Mouse (Mus musculus) monocyte, adult 2 months (primary cell): ENCODE data around the gene Mrpl12.

ENCODE experiments used
- DNase-seq, 2 experiments: peaks; one replicate each; pipeline ENCODE4 v3.0.0; 2022; ENCODE audit warnings: low spot score in 2 of 2, low read depth in 1 of 2

Gene Mrpl12

DNA sequence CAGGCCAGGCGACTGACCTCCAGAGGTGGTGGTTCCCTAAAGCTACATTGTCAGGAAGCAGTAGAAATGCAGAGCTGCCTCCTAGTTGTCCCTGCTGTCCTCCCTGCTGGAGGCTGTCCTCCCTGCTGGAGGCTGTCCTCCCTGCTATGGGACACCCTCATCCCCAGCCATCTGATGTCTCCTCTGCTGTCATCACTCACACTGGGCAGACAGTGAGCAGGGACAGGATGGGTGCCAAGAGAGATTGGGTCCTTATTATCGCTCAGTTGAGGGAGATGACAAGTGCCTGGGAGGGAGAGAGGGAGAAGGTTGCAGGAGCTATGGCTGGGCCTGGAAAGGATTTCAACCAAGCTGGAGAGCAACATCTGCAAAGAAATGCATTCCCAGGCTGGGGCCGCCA is 50.7 kb downstream of the Mrpl12 start:
- no peak for DNase-seq

DNA sequence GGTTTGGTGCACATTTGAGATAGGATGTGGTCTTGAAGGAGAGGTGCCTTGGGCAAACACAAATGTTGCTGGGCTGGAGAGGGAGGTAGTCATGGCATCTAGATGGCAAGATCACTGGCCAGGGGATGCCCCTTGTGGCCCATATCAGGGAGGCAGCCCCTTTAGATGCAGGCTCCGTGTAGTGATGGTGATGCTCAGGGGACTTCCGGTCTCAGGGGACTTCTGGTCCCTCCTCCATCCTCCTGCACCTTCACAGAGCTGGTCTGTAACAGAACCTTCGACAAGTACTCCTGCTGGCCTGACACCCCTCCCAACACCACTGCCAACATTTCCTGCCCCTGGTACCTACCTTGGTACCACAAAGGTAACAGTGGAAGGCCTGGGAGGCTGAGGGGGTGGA is 51.4 kb downstream of the Mrpl12 start:
- no peak for DNase-seq

DNA sequence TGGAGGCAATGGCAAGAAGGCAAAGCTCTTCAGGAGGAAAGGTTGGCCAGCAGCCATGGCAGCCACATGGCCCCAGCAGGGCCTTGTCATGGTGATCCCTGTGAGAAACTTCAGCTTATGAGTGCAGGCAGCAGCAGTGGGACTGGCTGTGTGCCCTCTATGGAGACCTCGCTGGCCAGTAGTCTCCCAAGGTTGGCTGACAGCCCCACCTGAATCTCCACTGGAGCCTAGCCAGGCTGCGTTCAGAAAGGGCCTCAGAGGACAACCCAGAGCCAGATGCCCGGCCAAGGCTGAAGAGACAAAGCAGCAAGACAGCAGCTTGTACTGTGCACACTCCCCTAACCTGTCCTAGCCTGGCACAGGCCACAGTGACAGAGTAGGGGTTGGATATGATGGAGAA is 54.1 kb downstream of the Mrpl12 start:
- no peak for DNase-seq
